ENCODE assay signal across 27 mouse cellular contexts in genomic region chr11:3412111-3412510, GRCm38 (mm10).
"Had no signal": no experiment of that assay in that cellular context is flagged by ENCODE, and none has a peak within 500 bp of the region (broad histone marks: within the 10 kb centered on the region; RNA-seq: fewer than 3 reads in every experiment).

No protein-coding gene starts in this region.

- H3K4me3 ChIP-seq: embryonic facial prominence, embryonic 10.5 days; embryonic facial prominence, embryonic 12.5 days; embryonic facial prominence, embryonic 13.5 days; embryonic facial prominence, embryonic 15.5 days; erythroblast, embryonic 14.5 days; forebrain, embryonic 10.5 days; forebrain, embryonic 12.5 days; forebrain, embryonic 13.5 days; forebrain, embryonic 15.5 days; gastrocnemius, adult 2 months had no signal

- H3K9me3 ChIP-seq: embryonic facial prominence, embryonic 10.5 days; embryonic facial prominence, embryonic 12.5 days; embryonic facial prominence, embryonic 13.5 days; embryonic facial prominence, embryonic 15.5 days; forebrain, embryonic 10.5 days; forebrain, embryonic 12.5 days; forebrain, embryonic 13.5 days; forebrain, embryonic 15.5 days had no signal

- H3K4me2 ChIP-seq: embryonic facial prominence, embryonic 12.5 days; embryonic facial prominence, embryonic 13.5 days; embryonic facial prominence, embryonic 15.5 days; forebrain, embryonic 12.5 days; forebrain, embryonic 13.5 days; forebrain, embryonic 15.5 days had no signal

- H3K27me3 ChIP-seq: embryonic facial prominence, embryonic 12.5 days; embryonic facial prominence, embryonic 13.5 days; embryonic facial prominence, embryonic 15.5 days; forebrain, embryonic 12.5 days; forebrain, embryonic 13.5 days; forebrain, embryonic 15.5 days had no signal

- H3K9ac ChIP-seq: embryonic facial prominence, embryonic 12.5 days; embryonic facial prominence, embryonic 13.5 days; embryonic facial prominence, embryonic 15.5 days; forebrain, embryonic 12.5 days; forebrain, embryonic 13.5 days; forebrain, embryonic 15.5 days; forebrain, postnatal 0 days had no signal

- DNase-seq: cerebellum, adult 18-20 months; cerebellum, adult 2 months; cerebellum, adult 8-10 months; cerebellum, adult 9-10 months; cerebellum, postnatal 10 days; cerebellum, postnatal 14 days; cerebellum, postnatal 25 days; cerebellum, postnatal 36 days; embryo, embryonic 11 days; forebrain, postnatal 0 days; gastrocnemius, adult 2 months; gastrocnemius, postnatal 10 days; gastrocnemius, postnatal 14 days; gastrocnemius, postnatal 25 days; gastrocnemius, postnatal 36 days; heart, adult 11 months had no signal

- ATAC-seq: forebrain, embryonic 13.5 days; forebrain, embryonic 14.5 days; forebrain, embryonic 15.5 days; forebrain, embryonic 16.5 days; forebrain, postnatal 0 days had no signal

- H3K27ac ChIP-seq: embryonic facial prominence, embryonic 10.5 days; embryonic facial prominence, embryonic 12.5 days; embryonic facial prominence, embryonic 13.5 days; embryonic facial prominence, embryonic 15.5 days; forebrain, embryonic 10.5 days; forebrain, embryonic 12.5 days; forebrain, embryonic 13.5 days; forebrain, embryonic 15.5 days; gastrocnemius, adult 2 months had no signal
